Mouse (Mus musculus) heart, postnatal 25 days (tissue): ENCODE measurements around the gene Upb1. TPM values are rescaled to one million over a fixed set of nuclear protein-coding genes. Genes with fewer than 3 reads are reported as not detected.
"Not testable (repeated sequence)": the region's sequence is repeated elsewhere in the genome, so short reads cannot be mapped to it uniquely, and the experiment has no call there.

Source experiments
- DNase-seq: peaks from one replicate; pipeline ENCODE4 v3.0.0; 2022; ENCODE audit warnings: low spot score
- intact Hi-C: fragments of 180-260 bp; cut with DNase I; formaldehyde crosslinking; loops from one replicate; pipeline ENCODE4 v1.15.1; 2025
- total RNA-seq, 2 experiments: library from RNA; stranded (reverse); gene quantifications; 2 replicates each; pipeline ENCODE4 v1.2.3; 2021

Gene Upb1
- total RNA-seq, 2 experiments from 2014 or later: 0.22 to 0.70 TPM

DNA sequence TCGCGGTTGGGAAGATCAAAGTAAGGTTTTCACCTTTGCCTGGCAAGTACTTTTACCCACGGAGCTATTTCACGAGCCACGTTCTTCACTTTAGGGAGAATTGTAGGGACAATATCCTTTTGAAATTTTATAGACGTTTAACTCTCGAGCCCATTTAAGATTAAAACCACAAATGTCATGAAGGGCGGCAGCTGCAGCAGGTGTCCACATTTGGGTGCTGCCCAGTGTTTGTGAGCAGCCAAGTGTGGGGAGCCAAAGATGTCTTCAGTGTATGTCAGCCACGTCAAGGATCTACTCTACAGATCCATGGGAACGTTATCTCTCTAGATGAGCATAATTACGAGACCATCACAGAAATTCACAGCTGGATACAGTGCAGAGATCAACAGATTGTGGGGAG is 46.6 kb downstream of the Upb1 start:
- intact Hi-C loops: no loop called here
- no peak for DNase-seq

DNA sequence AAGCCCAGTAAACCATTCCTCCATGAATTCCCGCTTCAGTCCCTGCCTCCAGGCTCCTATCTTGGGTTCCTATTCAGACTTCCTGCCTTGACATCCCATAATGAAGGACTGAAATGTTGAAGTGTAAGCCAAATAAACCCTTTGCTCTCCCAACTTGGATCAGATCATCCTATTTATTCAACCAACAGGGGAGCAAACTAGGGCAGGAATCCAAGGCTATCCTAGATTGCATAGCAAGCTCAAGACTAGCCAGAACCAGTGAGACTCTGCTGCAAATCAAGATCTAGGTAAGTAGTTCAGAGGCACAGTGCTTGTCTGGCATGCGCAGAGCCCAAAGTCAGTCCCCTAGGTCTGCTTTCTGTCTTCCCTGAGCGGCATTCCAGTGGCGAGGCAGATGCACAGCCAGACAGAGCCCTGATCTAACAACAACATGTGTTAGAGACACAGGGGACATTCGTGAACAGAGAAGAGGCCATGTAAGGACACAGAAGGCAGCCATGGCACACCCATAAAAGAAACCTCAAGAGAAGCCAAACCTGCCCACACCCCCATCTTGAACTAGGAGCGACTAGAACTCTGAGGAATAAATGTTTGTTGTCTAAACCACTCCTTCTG is 48.0 kb downstream of the Upb1 start:
- intact Hi-C loops: no loop called here
- DNase-seq: no peak

DNA sequence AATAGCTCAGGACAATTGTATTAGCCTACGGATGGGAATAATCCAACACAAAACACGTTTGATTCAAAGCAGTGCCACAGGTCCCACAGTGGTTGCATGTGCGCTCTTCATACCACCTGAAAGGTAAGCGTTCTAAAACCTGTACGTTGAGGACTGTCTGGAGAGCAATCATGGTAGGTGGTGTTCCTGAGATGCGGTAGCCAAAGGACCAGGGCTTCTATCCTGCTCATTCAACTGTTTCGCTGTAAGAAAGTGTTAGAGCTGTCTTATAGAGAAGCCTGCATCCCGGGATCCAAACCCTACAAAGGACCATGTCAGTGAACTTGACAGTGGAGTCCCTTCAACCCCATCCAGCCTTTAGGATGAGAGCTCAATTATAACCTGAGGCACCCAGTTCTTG is 49.4 kb downstream of the Upb1 start:
- intact Hi-C loops: no loop called here
- DNase-seq: no peak

DNA sequence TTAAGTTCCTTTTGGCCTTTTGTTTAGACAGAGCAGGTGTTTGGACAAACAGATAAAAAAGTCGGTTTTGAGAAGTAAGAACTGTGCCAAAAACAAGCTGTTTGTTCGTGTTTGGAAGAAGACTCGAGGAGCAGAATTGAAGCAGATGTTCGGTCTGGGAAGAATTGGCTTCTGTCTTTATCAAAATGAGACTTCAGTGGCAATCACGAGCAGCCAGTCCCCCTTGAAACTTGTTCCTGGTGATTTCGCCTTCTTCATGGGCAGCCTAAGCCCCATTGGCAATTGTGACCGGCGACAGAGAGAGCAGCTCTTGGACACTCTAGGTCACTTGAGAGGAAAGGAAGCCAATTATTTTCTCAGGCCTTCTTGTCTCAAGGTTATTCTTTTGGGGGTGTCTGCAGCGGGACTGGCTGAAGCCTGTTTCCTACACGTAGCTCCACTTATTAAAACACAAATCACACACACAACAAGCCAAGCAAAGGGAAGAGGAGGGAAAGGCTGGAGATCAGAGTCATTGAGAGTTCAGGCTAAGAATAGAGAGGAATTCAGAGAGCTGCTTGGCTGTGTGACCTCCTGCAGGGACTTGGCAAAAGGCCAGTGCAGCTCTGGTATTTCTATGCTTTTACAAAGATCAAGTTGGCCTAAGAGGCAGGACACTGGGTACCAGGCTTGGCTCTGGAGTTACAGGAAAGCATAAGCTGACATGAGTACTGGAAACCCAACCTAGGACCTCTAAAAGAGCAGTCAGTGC is 50.3 kb downstream of the Upb1 start:
- intact Hi-C loops: no loop called here
- no peak for DNase-seq

- DNase-seq, intact Hi-C loops: not testable (repeated sequence)
Observed at GRCm38 (mm10) chr10:75456061-75456831, 55.3 kb downstream of the Upb1 start.

GRCm38 (mm10) chr10:75457852-75458251 is 56.9 kb downstream of the Upb1 start:
- intact Hi-C loops: no loop called here
- no peak for DNase-seq

GRCm38 (mm10) chr10:75458329-75458728 is 57.4 kb downstream of the Upb1 start:
- no peak for DNase-seq
- intact Hi-C loops: no loop called here

GRCm38 (mm10) chr10:75462728-75463127 is 61.8 kb downstream of the Upb1 start:
- intact Hi-C loops: no loop called here

GRCm38 (mm10) chr10:75465781-75466550 is 65.1 kb downstream of the Upb1 start:
- intact Hi-C loops: no loop called here
- no peak for DNase-seq

More at GRCm38 (mm10) chr10:75462728-75463127, 61.8 kb downstream of the Upb1 start:
- DNase-seq: no peak

DNA sequence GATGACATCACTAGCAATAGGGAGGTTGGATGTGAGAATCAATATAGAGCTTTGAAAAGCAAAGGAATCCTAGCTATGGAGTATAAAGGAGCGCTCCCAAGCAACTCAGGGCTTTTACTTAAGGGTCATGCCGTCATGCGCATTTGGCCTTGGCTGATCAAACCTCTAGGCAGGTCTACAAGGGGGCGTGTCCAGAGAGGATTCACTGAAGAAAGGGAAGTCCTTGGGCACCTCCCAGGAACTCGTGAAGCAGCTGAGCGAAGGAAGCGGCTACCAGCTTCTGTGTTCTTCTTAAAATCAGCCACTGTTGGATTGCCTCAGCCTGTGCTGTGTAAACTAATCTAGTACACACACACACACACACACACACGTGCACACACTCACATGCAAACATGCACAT is 72.5 kb downstream of the Upb1 start:
- DNase-seq: no peak
- intact Hi-C loops: no loop called here

DNA sequence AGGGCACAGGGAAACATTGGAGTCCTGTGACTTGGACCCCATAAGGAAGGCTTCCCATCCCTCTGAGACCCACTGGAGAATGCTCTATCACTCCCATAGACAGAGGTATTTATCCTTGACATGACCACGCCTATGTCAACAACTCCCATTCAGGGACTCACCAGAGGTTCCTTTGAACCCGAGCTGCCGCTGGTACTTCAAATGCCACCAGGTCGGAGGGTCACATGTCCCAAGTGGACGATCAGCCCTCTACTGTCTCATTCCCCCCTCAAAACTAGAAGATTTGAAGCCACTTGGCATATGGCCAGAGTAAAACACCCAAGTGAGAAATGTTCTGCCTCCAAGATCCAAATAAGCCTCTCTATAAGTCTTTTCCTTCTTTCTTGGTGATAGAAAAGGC is 73.7 kb downstream of the Upb1 start:
- DNase-seq: no peak
- intact Hi-C loops: no loop called here

DNA sequence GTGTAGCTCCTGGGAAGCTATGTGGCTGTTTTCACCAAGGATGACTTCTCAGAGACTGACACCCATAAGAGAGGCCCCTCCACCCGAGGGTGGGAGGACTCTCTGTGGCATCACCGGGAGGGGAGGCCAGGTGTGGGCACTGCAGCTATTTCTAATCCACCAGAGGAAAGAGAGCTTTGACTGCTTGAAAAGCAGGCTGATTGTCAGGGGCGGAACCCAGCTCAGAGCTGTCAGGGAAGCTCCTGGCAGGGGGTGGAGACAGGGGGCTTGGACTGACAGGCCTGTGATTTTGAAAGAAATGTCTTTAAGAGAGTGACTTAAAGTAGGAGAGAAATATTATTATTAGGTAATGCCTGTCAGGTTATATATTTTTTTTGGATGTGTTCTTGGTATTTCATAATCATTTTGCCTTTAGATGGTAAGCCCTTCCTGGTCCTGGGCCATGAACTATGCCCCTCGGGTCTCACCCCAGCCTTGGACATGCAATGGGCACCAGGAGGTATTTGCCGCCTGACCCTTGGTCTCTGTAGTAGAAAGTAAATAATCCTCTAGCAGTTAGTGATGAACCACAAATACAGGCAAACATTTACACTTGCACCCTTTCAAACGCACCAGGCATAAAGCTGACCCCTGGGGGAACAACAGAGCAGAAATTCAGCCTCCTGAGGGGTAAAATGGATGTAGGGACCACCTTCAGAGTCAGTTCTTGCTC is 74.4 kb downstream of the Upb1 start:
- DNase-seq, intact Hi-C loops: not testable (repeated sequence)

- intact Hi-C loops: no loop called here
- peak; percentile 13 for DNase-seq
Observed at GRCm38 (mm10) chr10:75477034-75477433, 76.1 kb downstream of the Upb1 start.

DNA sequence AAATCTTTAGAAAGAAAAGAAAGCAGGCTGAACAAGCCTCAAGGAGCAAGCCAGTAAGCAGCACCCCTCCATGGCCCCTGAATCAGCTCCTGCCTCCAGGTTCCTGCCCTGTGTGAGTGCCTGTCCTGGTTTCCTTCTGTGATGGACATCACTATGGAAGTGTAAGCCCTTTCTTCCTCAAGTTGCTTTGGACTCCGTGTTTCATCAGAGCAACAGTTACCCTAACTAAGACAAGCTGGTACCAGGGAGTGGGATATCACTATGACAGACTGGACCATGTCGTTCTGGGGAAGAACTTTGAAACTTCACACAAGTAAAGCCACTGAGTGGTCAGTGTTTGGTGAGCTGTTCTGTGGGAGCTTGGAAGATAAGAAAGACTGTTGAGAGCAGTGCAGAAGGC is 79.0 kb downstream of the Upb1 start:
- intact Hi-C loops: no loop called here
- no peak for DNase-seq

GRCm38 (mm10) chr10:75481703-75482102 is 80.8 kb downstream of the Upb1 start:
- DNase-seq: no peak
- intact Hi-C loops: no loop called here

GRCm38 (mm10) chr10:75482271-75482670 is 81.4 kb downstream of the Upb1 start:
- intact Hi-C loops: no loop called here
- DNase-seq: no peak

DNA sequence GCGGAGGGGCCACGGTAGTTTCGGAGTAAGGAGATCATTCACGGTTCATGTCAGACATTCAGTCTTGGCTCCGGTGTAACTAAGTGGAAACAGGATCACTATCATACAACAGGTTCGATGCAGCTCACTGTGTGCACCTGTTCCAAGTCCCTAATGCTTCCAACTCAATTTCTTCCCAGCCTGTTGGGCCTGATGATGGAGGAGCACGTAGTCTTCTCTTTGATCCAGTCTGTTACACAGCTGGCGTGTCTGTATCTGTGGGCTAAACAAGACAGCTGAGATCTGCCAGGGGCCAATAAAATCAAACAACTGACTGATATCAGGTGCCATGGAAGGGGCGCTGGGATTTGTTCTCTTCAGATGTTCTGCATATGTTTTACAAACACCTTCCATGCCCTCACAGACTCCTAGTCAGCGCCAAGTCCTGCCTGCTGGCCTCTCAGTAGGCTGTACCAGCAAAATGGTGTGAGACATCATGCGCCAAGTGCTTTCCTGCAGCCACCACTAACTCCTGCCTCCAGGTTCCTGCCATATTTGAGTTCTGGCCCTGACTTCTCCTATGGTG is 82.1 kb downstream of the Upb1 start:
- intact Hi-C loops: no loop called here
- no peak for DNase-seq

- intact Hi-C loops: no loop called here
- no peak for DNase-seq
Observed at GRCm38 (mm10) chr10:75484066-75484465, 83.2 kb downstream of the Upb1 start.

DNA sequence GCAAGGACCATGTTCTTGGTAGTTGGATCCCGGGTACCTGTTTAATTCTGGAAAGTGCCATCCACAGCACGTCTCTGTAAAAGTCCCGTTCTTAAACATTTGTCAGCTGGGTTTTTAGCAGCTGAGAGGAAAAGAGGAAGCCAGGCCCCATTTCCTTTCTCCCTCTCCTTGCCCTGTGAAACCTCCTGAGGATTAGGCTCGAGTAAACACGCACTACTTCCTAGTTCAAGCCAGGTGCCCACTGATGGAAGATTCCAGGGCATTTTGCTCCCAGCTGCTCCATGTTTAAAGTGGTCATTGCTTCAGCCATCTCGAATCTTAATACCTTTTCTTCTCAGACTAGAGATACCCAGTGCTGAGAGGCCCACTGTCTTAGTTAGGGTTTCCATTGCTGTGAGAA is 83.9 kb downstream of the Upb1 start:
- intact Hi-C loops: loop anchor here (5.0 kb wide), 2 partner anchors 92 to 167 kb away; partner anchors contain the start of gene Adora2a
- DNase-seq: no peak
